Mouse (Mus musculus): Measurements from ENCODE around the gene Creb5.

The Creb5 gene

GRCm38 (mm10) chr6:53495667-53496066 is 208.6 kb downstream of the Creb5 start:
- no peak for DNase-seq

- no peak for DNase-seq
Measured at GRCm38 (mm10) chr6:53496325-53496753, 209.3 kb downstream of the Creb5 start.

- no peak for DNase-seq
Measured at GRCm38 (mm10) chr6:53497904-53498536, 210.9 kb downstream of the Creb5 start.

- DNase-seq: no peak
Measured at GRCm38 (mm10) chr6:53499621-53500295, 212.7 kb downstream of the Creb5 start.

GRCm38 (mm10) chr6:53501236-53501635 is 214.2 kb downstream of the Creb5 start:
- no peak for DNase-seq

GRCm38 (mm10) chr6:53506947-53507564 is 220.0 kb downstream of the Creb5 start:
- no peak for DNase-seq

- no peak for DNase-seq
Measured at GRCm38 (mm10) chr6:53508847-53509494, 221.9 kb downstream of the Creb5 start.

- no peak for DNase-seq
Measured at GRCm38 (mm10) chr6:53510005-53510404, 222.9 kb downstream of the Creb5 start.

- no peak for DNase-seq
Measured at GRCm38 (mm10) chr6:53512226-53512625, 225.2 kb downstream of the Creb5 start.

- no peak for DNase-seq
Measured at GRCm38 (mm10) chr6:53513380-53513779, 226.3 kb downstream of the Creb5 start.

- DNase-seq: no peak
Measured at GRCm38 (mm10) chr6:53514862-53515261, 227.8 kb downstream of the Creb5 start.

- no peak for DNase-seq
Measured at GRCm38 (mm10) chr6:53515611-53516010, 228.5 kb downstream of the Creb5 start.

GRCm38 (mm10) chr6:53517371-53517945 is 230.4 kb downstream of the Creb5 start:
- DNase-seq: no peak

GRCm38 (mm10) chr6:53523743-53524497 is 236.8 kb downstream of the Creb5 start:
- DNase-seq: no peak

- no peak for DNase-seq
Measured at GRCm38 (mm10) chr6:53526460-53526859, 239.4 kb downstream of the Creb5 start.

- DNase-seq: no peak
Measured at GRCm38 (mm10) chr6:53530742-53531141, 243.7 kb downstream of the Creb5 start.

- DNase-seq: no peak
Measured at GRCm38 (mm10) chr6:53531461-53531860, 244.4 kb downstream of the Creb5 start.

- DNase-seq: no peak
Measured at GRCm38 (mm10) chr6:53537530-53537929, 250.5 kb downstream of the Creb5 start.

- DNase-seq: no peak
Measured at GRCm38 (mm10) chr6:53541798-53542197, 254.7 kb downstream of the Creb5 start.

- DNase-seq: no peak
Measured at GRCm38 (mm10) chr6:53545483-53545900, 258.4 kb downstream of the Creb5 start.

GRCm38 (mm10) chr6:53545989-53546388 is 258.9 kb downstream of the Creb5 start:
- no peak for DNase-seq

- no peak for DNase-seq
Measured at GRCm38 (mm10) chr6:53548236-53548635, 261.2 kb downstream of the Creb5 start.

Data from thymus, postnatal 25 days (tissue).